Mouse (Mus musculus) cortical plate, adult 2 months (tissue): ENCODE measurements around the gene Ostn.

Source experiments
- CTCF ChIP-seq: fragments of 200-500 bp; IDR thresholded peaks from 2 replicates; pipeline ENCODE4 v1.5.1; 2011; ENCODE audit warnings: mild to moderate bottlenecking, control low read depth, low read length; ENCODE audit not compliant: insufficient read depth; ENCODE audit errors: extremely low read depth
- POLR2A ChIP-seq: fragments of 200-500 bp; IDR thresholded peaks from 2 replicates; pipeline ENCODE4 v1.6.1; 2011; ENCODE audit warnings: mild to moderate bottlenecking, low read length, control low read depth; ENCODE audit not compliant: insufficient read depth; ENCODE audit errors: extremely low read depth

- no peak for TF ChIP-seq CTCF
- TF ChIP-seq POLR2A, result no peak
Observed at GRCm38 (mm10) chr16:27319099-27319498, 11.8 kb downstream of the Ostn start.
